Mouse (Mus musculus): ENCODE measurements around the gene Cpsf7. TPM values are rescaled to one million over a fixed set of nuclear protein-coding genes. Genes with fewer than 3 reads are reported as not detected.

The Cpsf7 gene
- total and polyA plus RNA-seq, 3 experiments, result 36.2 to 183 (median 69.8) TPM

DNA sequence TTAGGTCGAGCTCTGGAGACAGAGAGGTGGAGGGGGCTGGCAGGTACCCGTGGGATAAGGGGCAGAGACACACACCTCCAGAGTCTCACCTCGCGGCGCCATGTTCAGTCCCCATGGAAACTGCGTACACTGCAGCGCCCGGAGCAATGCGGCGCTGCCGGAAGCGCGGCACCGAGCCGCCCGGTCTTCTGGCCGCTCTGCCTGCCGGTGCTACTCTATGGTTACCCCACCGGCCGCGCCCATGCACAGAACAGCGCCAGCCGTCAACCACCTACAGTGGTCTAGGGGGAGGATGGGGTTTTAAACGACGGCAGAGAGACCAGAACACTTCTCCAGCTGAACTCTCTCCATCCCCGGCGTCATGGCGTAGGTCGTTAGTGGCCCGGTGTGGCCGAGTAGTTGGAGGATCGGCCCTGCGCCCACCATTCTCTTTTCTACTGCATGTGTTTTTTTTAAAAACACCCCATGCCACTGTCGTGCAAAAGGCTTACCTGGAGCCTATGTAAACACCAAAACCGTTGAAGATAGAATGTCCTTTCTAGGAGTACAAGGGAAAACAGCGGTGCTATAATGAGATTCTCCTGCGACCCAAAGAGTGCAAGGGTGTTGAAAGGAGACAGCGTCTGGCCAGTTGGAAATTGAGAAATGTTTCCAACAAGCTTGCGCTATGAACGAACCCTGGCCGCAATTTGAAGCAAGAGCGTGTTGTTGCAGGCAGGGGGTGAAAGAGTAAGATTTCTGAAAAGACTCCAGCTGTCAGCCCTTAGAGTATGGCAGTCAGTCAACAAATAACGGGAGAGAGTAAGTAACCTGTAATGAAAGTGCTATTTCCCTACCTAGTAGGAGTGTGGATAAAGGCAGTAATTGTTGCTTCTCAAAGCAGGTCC lies 30.8 kb downstream of the Cpsf7 start, which contains the start of gene Tmem216 (continued):
- TF ChIP-seq JUND (IDR thresholded peaks at IDR 0.05; ENCODE audit: low read depth, low read length), result no peak
- TF ChIP-seq ZMIZ1 (IDR thresholded peaks at IDR 0.05; ENCODE audit: low read depth, low read length), result no peak
- TF ChIP-seq RAD21 (IDR thresholded peaks at IDR 0.05; ENCODE audit: low read depth, low read length), result no peak
- TF ChIP-seq NELFE (IDR thresholded peaks at IDR 0.05; ENCODE audit: low read depth, low read length), result peak; percentile 72

- Histone ChIP-seq H3K36me3 (ENCODE audit: control insufficient read depth in 1 of 2, insufficient read depth in 2 of 2, low read length in 2 of 2) (peaks cover 0 to 14% of the 10 kb centered on the region in 2 experiments; a peak in 2 of 4 replicates), H3K4me1 (ENCODE audit: control insufficient read depth in 1 of 2, insufficient read depth in 2 of 2, low read length in 2 of 2) (peaks cover 0 to 15% of the 10 kb centered on the region in 2 experiments; a peak in 2 of 4 replicates), H3K4me3 (ENCODE audit: control insufficient read depth in 1 of 2, insufficient read depth in 1 of 2, low read depth in 2 of 2, low read length in 2 of 2) (no peak overlapping the region), H3K9ac (ENCODE audit: control insufficient read depth, low read depth, low read length, poor library complexity, severe bottlenecking) (no peak overlapping the region), H3K79me2 (ENCODE audit: control insufficient read depth, insufficient read depth, low read length, poor library complexity) (peaks cover 2% of the 10 kb centered on the region; the same call in 1 of the 2 replicates), H3K27ac (ENCODE audit: control insufficient read depth, low read depth, low read length) (no peak overlapping the region), H3K9me3 (replicated peaks; ENCODE audit: insufficient read depth, low read length) (no peaks in the 10 kb centered on the region), H3K27me3 (ENCODE audit: control insufficient read depth in 1 of 2, insufficient read depth in 2 of 2, low read length in 2 of 2) (no peaks in the 10 kb centered on the region)
- TF ChIP-seq TBP (IDR thresholded peaks at IDR 0.05; ENCODE audit: low read depth, low read length), result 0 out of 2 replicates have a peak, but pooled peaks have one; percentile 30
- TF ChIP-seq ZC3H11A (IDR thresholded peaks at IDR 0.05; ENCODE audit: low read depth, low read length), result no peak
- no peak for TF ChIP-seq POLR2AphosphoS5 (IDR thresholded peaks at IDR 0.05; ENCODE audit: borderline replicate concordance, low read depth, low read length)
- DNase-seq (ENCODE audit: low read depth, low spot score), result peak; percentile 23
These were observed 31.9 kb downstream of the Cpsf7 start for GRCm38 (mm10) chr19:10557001-10557400.

DNA sequence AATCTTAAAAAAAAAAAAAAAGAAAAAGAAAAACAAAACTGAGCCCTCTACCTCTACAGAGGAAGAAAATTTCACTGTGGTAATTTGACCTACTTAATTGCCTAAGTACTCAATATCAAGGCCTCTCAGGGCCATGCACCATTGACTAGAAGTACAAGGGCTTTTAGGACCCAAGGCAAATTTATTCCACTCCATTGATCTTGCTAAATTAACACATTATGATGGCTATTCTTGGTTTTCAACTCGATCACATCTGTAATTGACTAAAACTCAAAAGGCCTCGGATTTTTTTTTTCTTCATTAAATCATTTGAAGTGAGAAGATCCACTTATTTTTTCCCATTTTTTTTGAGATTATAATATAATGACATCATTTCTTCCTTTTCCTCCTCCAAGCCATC lies 32.4 kb downstream of the Cpsf7 start:
- no peaks in the 10 kb centered on the region for H3K9me3 ChIP-seq (replicated peaks; ENCODE audit: insufficient read depth, low read length)
- TF ChIP-seq CTCF (IDR thresholded peaks at IDR 0.05 in 2 of 3, conservative IDR thresholded peaks at IDR 0.05 in 1 of 3; ENCODE audit: control insufficient read depth in 1 of 3, insufficient read depth in 1 of 3, low read depth in 2 of 3, low read length in 3 of 3, poor library complexity in 1 of 3, severe bottlenecking in 1 of 3), result no peak
- TF ChIP-seq ZNF384 (IDR thresholded peaks at IDR 0.05; ENCODE audit: low read depth, low read length), result 0 out of 2 replicates have a peak, but pooled peaks have one; percentile 15
- 0 out of 2 replicates have a peak, but pooled peaks have one; percentile 20 for TF ChIP-seq SIN3A (IDR thresholded peaks at IDR 0.05; ENCODE audit: low read length)
- TF ChIP-seq ZMIZ1 (IDR thresholded peaks at IDR 0.05; ENCODE audit: low read depth, low read length), result no peak
- H3K4me1 ChIP-seq (ENCODE audit: control insufficient read depth in 1 of 2, insufficient read depth in 2 of 2, low read length in 2 of 2), result peaks cover 0 to 17% of the 10 kb centered on the region in 2 experiments; a peak in 2 of 4 replicates
- no peak overlapping the region for H3K27ac ChIP-seq (ENCODE audit: control insufficient read depth, low read depth, low read length)
- no peaks in the 10 kb centered on the region for H3K27me3 ChIP-seq (ENCODE audit: control insufficient read depth in 1 of 2, insufficient read depth in 2 of 2, low read length in 2 of 2)
- H3K79me2 ChIP-seq (ENCODE audit: control insufficient read depth, insufficient read depth, low read length, poor library complexity), result peaks cover 2% of the 10 kb centered on the region; the same call in 1 of the 2 replicates
- DNase-seq (ENCODE audit: low read depth, low spot score), result no peak
- H3K4me3 ChIP-seq (ENCODE audit: control insufficient read depth in 1 of 2, insufficient read depth in 1 of 2, low read depth in 2 of 2, low read length in 2 of 2), result no peak overlapping the region
- peaks cover 0 to 14% of the 10 kb centered on the region in 2 experiments; a peak in 2 of 4 replicates for H3K36me3 ChIP-seq (ENCODE audit: control insufficient read depth in 1 of 2, insufficient read depth in 2 of 2, low read length in 2 of 2)
- H3K9ac ChIP-seq (ENCODE audit: control insufficient read depth, low read depth, low read length, poor library complexity, severe bottlenecking), result no peak overlapping the region

Data from MEL (cell line).